Comparison of ENCODE assay signal across 12 mouse cellular contexts in the genomic region with DNA sequence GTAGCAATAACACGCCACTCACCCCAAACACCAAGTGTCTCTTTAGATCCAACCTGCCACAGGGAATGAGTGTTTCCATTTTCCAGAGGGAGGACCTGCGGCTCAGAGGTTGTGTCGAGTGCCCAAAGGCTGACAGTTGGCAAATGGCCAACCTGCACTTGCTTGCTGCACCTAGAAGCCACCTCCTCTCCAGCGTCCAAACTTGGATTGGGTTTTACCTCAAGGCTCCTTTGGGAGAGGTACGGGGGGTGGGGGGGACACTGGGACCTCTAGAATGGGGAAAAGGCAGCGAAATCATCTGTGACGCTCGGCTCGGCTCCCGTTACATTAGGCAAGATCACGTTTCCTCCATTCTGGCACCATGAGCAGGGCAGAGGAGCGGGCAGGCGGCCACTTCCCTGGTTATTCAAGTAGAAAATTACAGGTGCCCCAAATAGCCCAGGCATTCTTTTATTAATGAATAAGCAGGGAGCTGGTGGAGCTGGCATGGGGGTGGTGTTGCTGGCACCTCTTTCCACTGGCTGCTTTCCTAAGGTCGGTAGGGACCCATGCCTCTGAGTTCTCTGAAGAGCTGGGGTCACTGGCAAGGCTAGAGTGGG. TPM values are rescaled to one million over a fixed set of nuclear protein-coding genes. Genes with fewer than 3 reads are reported as not detected.
DNase-seq lines count a peak whose midpoint lies in the region; ATAC-seq lines count a peak whose summit lies in the region.
"Had no signal": no experiment of that assay in that cellular context is flagged by ENCODE, and none has a peak within 500 bp of the region (broad histone marks: within the 10 kb centered on the region; RNA-seq: fewer than 3 reads in every experiment).

No protein-coding gene starts in this region.

- no peaks in the 10 kb centered on the region for H3K36me3 ChIP-seq in forebrain, embryonic 13.5 days (ENCODE audit: poor library complexity, severe bottlenecking)
- H3K36me3 ChIP-seq in forebrain, embryonic 10.5 days (replicated peaks), result no peaks in the 10 kb centered on the region

- H3K4me2 ChIP-seq in forebrain, embryonic 13.5 days, result peak overlapping the region; percentile 24
- H3K4me2 ChIP-seq: hindbrain, embryonic 14.5 days; midbrain, embryonic 11.5 days had no signal

- H3K9me3 ChIP-seq in forebrain, embryonic 13.5 days (replicated peaks), result no peaks in the 10 kb centered on the region
- H3K9me3 ChIP-seq in forebrain, embryonic 10.5 days, result no peaks in the 10 kb centered on the region

- no peaks in the 10 kb centered on the region for H3K27me3 ChIP-seq in forebrain, embryonic 13.5 days
- no peaks in the 10 kb centered on the region; the same call in 1 of the 2 replicates for H3K27me3 ChIP-seq in forebrain, embryonic 10.5 days (ENCODE audit: poor library complexity, severe bottlenecking)

- no peak overlapping the region for H3K27ac ChIP-seq in forebrain, embryonic 13.5 days
- no peak overlapping the region for H3K27ac ChIP-seq in forebrain, embryonic 10.5 days
- H3K27ac ChIP-seq: hindbrain, embryonic 14.5 days had no signal

- DNase-seq in forebrain, embryonic 10.5 days (ENCODE audit: extremely low spot score, low spot score), result no peak
- peak; percentile 43 to 52 for DNase-seq in right cerebral cortex, postnatal 10 days (ENCODE audit: low spot score in 2 of 2)
- DNase-seq in right cerebral cortex, postnatal 25 days, result no peak
- DNase-seq in kidney, adult 9 months, result peak; percentile 98
- DNase-seq in spleen, postnatal 14 days (ENCODE audit: low spot score in 2 of 2), result no peak
- no peak for DNase-seq in spleen, postnatal 4 days (ENCODE audit: low spot score in 2 of 2)

- no peak overlapping the region for H3K4me3 ChIP-seq in forebrain, embryonic 13.5 days
- no peak overlapping the region for H3K4me3 ChIP-seq in forebrain, embryonic 10.5 days

- ATAC-seq in forebrain, embryonic 13.5 days, result peak; percentile 39
- ATAC-seq in CD4-positive, CD25-positive, alpha-beta regulatory T cell, adult 4 months, result no peak

- H3K9ac ChIP-seq in forebrain, embryonic 13.5 days, result no peak overlapping the region
- H3K9ac ChIP-seq: hindbrain, embryonic 14.5 days had no signal

- 68% methylated on average over 14 of the region's 14 CpGs for whole genome bisulfite sequencing in forebrain, embryonic 13.5 days
- 91% methylated on average over 14 of the region's 14 CpGs for WGBS in forebrain, embryonic 10.5 days

- H3K4me1 ChIP-seq in forebrain, embryonic 13.5 days, result peaks cover 41% of the 10 kb centered on the region
- H3K4me1 ChIP-seq in forebrain, embryonic 10.5 days, result peaks cover 42% of the 10 kb centered on the region

RNA-seq across cellular contexts. Expression of gene Fam107a, which starts 13.6 kb away (rescaled TPM):
- 0.26 and 0.30 TPM in 2 replicates for polyA plus RNA-seq in forebrain, embryonic 13.5 days (2015; fragmentation: Nextera tagmentation; extraction: Ambion mirVana)
- 0.61 and 0.66 TPM in 2 replicates for polyA plus RNA-seq in forebrain, embryonic 10.5 days (2016; fragmentation: Nextera tagmentation; extraction: Ambion mirVana)
- polyA plus RNA-seq in CD4-positive, CD25-positive, alpha-beta regulatory T cell, adult 4 months (2017; shearing (Covaris generic)), result not detected
- polyA plus RNA-seq: C2C12 had no signal

RNA-seq across cellular contexts. Expression of gene Oit1, which starts 47.1 kb away (rescaled TPM):
- not detected in 2 replicates for polyA plus RNA-seq in forebrain, embryonic 13.5 days (2015; fragmentation: Nextera tagmentation; extraction: Ambion mirVana)
- polyA plus RNA-seq in forebrain, embryonic 10.5 days (2016; fragmentation: Nextera tagmentation; extraction: Ambion mirVana), result 0.15 TPM in 1 of 2 replicates, not detected in the other
- not detected for polyA plus RNA-seq in CD4-positive, CD25-positive, alpha-beta regulatory T cell, adult 4 months (2017; shearing (Covaris generic))
- polyA plus RNA-seq: C2C12; hindbrain, embryonic 14.5 days; limb, embryonic 11.5 days; midbrain, embryonic 11.5 days had no signal

Comparison
In these comparisons a context has a peak if more than half of its experiments do, and no peak if none do; other contexts are left out.
1. DNase-seq: peak in right cerebral cortex, postnatal 10 days (2 of 2) and kidney, adult 9 months (single experiment); none in forebrain, embryonic 10.5 days (single experiment), right cerebral cortex, postnatal 25 days (single experiment), spleen, postnatal 14 days (0 of 2) and spleen, postnatal 4 days (0 of 2).